Comparison of ENCODE assay signal across 17 mouse cellular contexts in the genomic region with DNA sequence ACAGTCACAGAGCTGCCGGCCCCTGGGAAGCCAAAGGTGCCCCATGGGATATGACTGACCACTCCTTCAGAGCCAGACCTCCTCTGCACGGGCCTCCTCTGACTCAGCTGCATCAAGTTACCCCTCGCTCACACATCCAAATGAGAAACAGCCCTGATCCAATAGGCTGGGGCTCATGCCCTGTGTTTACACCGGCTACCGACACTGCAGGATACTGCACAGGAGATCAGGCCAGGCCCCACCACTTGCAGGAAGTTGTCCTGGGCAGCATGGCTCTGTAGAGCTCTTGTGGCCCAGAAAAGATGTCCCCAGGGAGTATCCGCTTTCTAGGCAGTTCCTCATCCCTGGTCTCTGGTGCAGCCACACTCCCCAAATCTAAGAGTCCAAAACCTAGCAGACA.
"Had no signal": no experiment of that assay in that cellular context is flagged by ENCODE, and none has a peak within 500 bp of the region (broad histone marks: within the 10 kb centered on the region; RNA-seq: fewer than 3 reads in every experiment).

No protein-coding gene starts in this region.

- H3K27me3 ChIP-seq: limb, embryonic 12.5 days; limb, embryonic 15.5 days; liver, embryonic 12.5 days; liver, embryonic 15.5 days; stomach, embryonic 15.5 days had no signal

- DNase-seq: kidney, postnatal 14 days; kidney, postnatal 4 days; left cerebral cortex, postnatal 4 days; lung, adult 2 months; lung, postnatal 14 days; lung, postnatal 4 days; midbrain, embryonic 14.5 days; right cerebral cortex, postnatal 14 days; right cerebral cortex, postnatal 4 days; spleen, adult 18-20 months; thymus, postnatal 25 days had no signal

- H3K9ac ChIP-seq: limb, embryonic 12.5 days; limb, embryonic 15.5 days; liver, embryonic 12.5 days; liver, embryonic 15.5 days; stomach, embryonic 15.5 days had no signal

- H3K9me3 ChIP-seq: liver, embryonic 12.5 days; liver, embryonic 15.5 days; stomach, embryonic 15.5 days had no signal

- ATAC-seq: liver, embryonic 12.5 days had no signal

- H3K27ac ChIP-seq: limb, embryonic 15.5 days; liver, embryonic 12.5 days; liver, embryonic 15.5 days; stomach, embryonic 15.5 days had no signal

- H3K4me2 ChIP-seq: limb, embryonic 12.5 days; limb, embryonic 15.5 days; liver, embryonic 12.5 days; liver, embryonic 15.5 days; midbrain, embryonic 11.5 days; stomach, embryonic 15.5 days had no signal

- H3K4me1 ChIP-seq: limb, embryonic 15.5 days; liver, embryonic 12.5 days; liver, embryonic 15.5 days; stomach, embryonic 15.5 days had no signal

- H3K4me3 ChIP-seq: limb, embryonic 12.5 days; limb, embryonic 15.5 days; liver, embryonic 12.5 days; liver, embryonic 15.5 days; stomach, embryonic 15.5 days had no signal
